Mouse (Mus musculus) pancreas, adult 10 weeks (tissue): ENCODE data around the gene Ddx43. TPM values are rescaled to one million over a fixed set of nuclear protein-coding genes. Genes with fewer than 3 reads are reported as not detected.

ENCODE experiments used
- polyA plus RNA-seq: library from polyadenylated mRNA; stranded (reverse); fragments of 350-450 nt; fragmentation: Illumina TruSeq; extraction: RNeasy Lipid Tissue Mini Kit (QIAGEN cat#74804); gene quantifications from one replicate; pipeline ENCODE4 v1.2.3, GENCODE M21; 2015; ENCODE audit warnings: low read depth, low replicate concordance; ENCODE audit not compliant: insufficient read depth

The Ddx43 gene
- polyA plus RNA-seq: not detected

GRCm38 (mm10) chr9:78395630-78396351, at the start of gene Ddx43:
Gene Ddx43, plus strand, starts transcription at chr9:78395777.

GRCm38 (mm10) chr9:78355611-78356010, 40.0 kb upstream of the Ddx43 start, which contains the start of gene Gsta2:
Gene Gsta2, minus strand, starts transcription at chr9:78355788.

GRCm38 (mm10) chr9:78367959-78368358, 27.6 kb upstream of the Ddx43 start, which contains the start of gene Dppa5a:
Gene Dppa5a, minus strand, starts transcription at chr9:78368177.

GRCm38 (mm10) chr9:78378113-78378785, 17.3 kb upstream of the Ddx43 start, which contains the start of gene Ooep:
Gene Ooep, minus strand, starts transcription at chr9:78378725.

GRCm38 (mm10) chr9:78442579-78443392, 47.2 kb downstream of the Ddx43 start, which contains the start of gene Cgas:
Gene Cgas, minus strand, starts transcription at chr9:78443237.

GRCm38 (mm10) chr9:78447973-78448873, 52.6 kb downstream of the Ddx43 start, which contains the start of the genes Mto1 and Gm17324:
Gene Mto1, plus strand, starts transcription at chr9:78448208.
Gene Gm17324, minus strand, starts transcription at chr9:78448786.

Other genes with a start within 250 kb of the Ddx43 start
- gene Gsta4, start 213.0 kb upstream of the Ddx43 start, polyA plus RNA-seq: 5.2 TPM
- not detected for gene Gsta1, start 165.1 kb upstream of the Ddx43 start, polyA plus RNA-seq
- gene Gm3776, start 138.6 kb upstream of the Ddx43 start, polyA plus RNA-seq: not detected
- not detected for gene Gm10639, start 105.9 kb upstream of the Ddx43 start, polyA plus RNA-seq
- not detected for gene Omt2a, start 81.0 kb upstream of the Ddx43 start, polyA plus RNA-seq
- not detected for gene Omt2b, start 68.2 kb upstream of the Ddx43 start, polyA plus RNA-seq
- not detected for gene Gsta2, start 40.0 kb upstream of the Ddx43 start, polyA plus RNA-seq
- not detected for gene Dppa5a, start 27.6 kb upstream of the Ddx43 start, polyA plus RNA-seq
- gene Ooep, start 17.1 kb upstream of the Ddx43 start, polyA plus RNA-seq: not detected
- gene Cgas, start 47.5 kb downstream of the Ddx43 start, polyA plus RNA-seq: 0.54 TPM
- 3.2 TPM for gene Mto1, start 52.4 kb downstream of the Ddx43 start, polyA plus RNA-seq
- gene Gm17324, start 53.0 kb downstream of the Ddx43 start, polyA plus RNA-seq: not detected
- gene Eef1a1, start 93.4 kb downstream of the Ddx43 start, polyA plus RNA-seq: 2,654 TPM
- 2.6 TPM for gene Slc17a5, start 192.3 kb downstream of the Ddx43 start, polyA plus RNA-seq
- 1.0 TPM for gene Cd109, start 219.8 kb downstream of the Ddx43 start, polyA plus RNA-seq